Mouse (Mus musculus): ENCODE results near the gene Tnrc6a. TPM values are rescaled to one million over a fixed set of nuclear protein-coding genes. Genes with fewer than 3 reads are reported as not detected.

The Tnrc6a gene
- polyA plus RNA-seq, 1 experiment from 2014 or later = 37.3 TPM

DNA sequence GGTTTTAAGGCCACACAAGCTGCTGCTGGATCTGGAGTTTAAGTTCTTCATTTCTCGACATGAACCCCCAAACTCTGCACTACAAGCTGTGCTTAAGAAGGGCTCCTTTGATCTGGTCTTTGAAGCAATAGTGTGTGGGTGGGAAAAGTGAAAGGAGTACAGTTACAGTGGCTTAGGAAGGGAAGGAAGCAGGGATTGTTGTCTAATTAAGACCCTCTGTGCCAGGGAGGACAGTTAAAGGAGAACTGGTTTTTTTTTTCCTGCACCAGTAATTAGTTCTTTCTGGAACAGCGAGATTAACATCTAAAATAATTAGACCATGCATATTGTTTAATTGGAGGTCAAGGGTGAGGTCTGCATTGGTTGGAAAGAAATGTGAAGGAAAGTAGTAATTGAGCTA is 11.2 kb downstream of the Tnrc6a start:
- H3K27me3 ChIP-seq (replicated peaks; ENCODE audit: control insufficient read depth, insufficient read depth, low read length) = no peaks in the 10 kb centered on the region
- no peak overlapping the region for H3K4me3 ChIP-seq (replicated peaks; ENCODE audit: low read length)
- no peaks in the 10 kb centered on the region for H3K9me3 ChIP-seq (ENCODE audit: control insufficient read depth, low read length)
- no peak overlapping the region for H3K27ac ChIP-seq (ENCODE audit: low read length)
- ATAC-seq = no peak
- H3K4me1 ChIP-seq (replicated peaks; ENCODE audit: control insufficient read depth, insufficient read depth, low read length) = peaks cover 17% of the 10 kb centered on the region
- no peaks in the 10 kb centered on the region for H3K36me3 ChIP-seq (ENCODE audit: control insufficient read depth, insufficient read depth)
- H3K9ac ChIP-seq (replicated peaks; ENCODE audit: low read depth, low read length) = no peak overlapping the region
- no peak overlapping the region for H3K4me2 ChIP-seq (ENCODE audit: low read length)
- 7% methylated on average over 2 of the region's 2 CpGs for WGBS

DNA sequence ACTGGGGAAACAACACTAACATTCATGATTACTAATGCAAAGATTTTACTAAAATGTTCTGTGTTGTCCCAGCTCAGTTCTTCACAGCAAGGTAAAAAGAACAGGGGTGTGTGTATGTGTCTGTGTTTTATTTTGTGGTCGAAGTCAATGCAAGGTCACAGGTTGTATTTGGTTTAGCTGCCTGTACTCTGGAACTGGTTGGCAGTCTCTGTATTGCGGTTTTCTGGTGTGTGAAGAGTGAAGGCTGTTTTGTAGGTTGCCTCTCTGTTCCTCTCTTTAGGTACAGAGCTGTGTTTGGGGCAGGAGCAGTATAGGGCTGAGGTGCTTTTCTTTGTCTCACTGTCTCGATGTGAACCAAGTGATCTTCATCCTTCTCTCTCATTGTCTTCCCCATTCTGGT is 12.0 kb downstream of the Tnrc6a start:
- Histone ChIP-seq H3K9me3 (ENCODE audit: control insufficient read depth, low read length) (no peaks in the 10 kb centered on the region), H3K9ac (replicated peaks; ENCODE audit: low read depth, low read length) (no peak overlapping the region), H3K27me3 (replicated peaks; ENCODE audit: control insufficient read depth, insufficient read depth, low read length) (no peaks in the 10 kb centered on the region), H3K36me3 (ENCODE audit: control insufficient read depth, insufficient read depth) (no peaks in the 10 kb centered on the region), H3K4me2 (ENCODE audit: low read length) (no peak overlapping the region), H3K4me3 (replicated peaks; ENCODE audit: low read length) (no peak overlapping the region), H3K4me1 (replicated peaks; ENCODE audit: control insufficient read depth, insufficient read depth, low read length) (peaks cover 14% of the 10 kb centered on the region), H3K27ac (ENCODE audit: low read length) (no peak overlapping the region)
- ATAC-seq = no peak
- WGBS = 85% methylated on average over 3 of the region's 3 CpGs

- H3K4me1 ChIP-seq (replicated peaks; ENCODE audit: control insufficient read depth, insufficient read depth, low read length) = peaks cover 12% of the 10 kb centered on the region; the same call in 1 of the 2 replicates
- no peaks in the 10 kb centered on the region for H3K9me3 ChIP-seq (ENCODE audit: control insufficient read depth, low read length)
- H3K27me3 ChIP-seq (replicated peaks; ENCODE audit: control insufficient read depth, insufficient read depth, low read length) = no peaks in the 10 kb centered on the region
- H3K4me2 ChIP-seq (ENCODE audit: low read length) = no peak overlapping the region
- no peaks in the 10 kb centered on the region for H3K36me3 ChIP-seq (ENCODE audit: control insufficient read depth, insufficient read depth)
- 84% methylated on average over 4 of the region's 4 CpGs for WGBS
- no peak overlapping the region for H3K27ac ChIP-seq (ENCODE audit: low read length)
- no peak overlapping the region for H3K4me3 ChIP-seq (replicated peaks; ENCODE audit: low read length)
- no peak overlapping the region for H3K9ac ChIP-seq (replicated peaks; ENCODE audit: low read depth, low read length)
- ATAC-seq = no peak
These were observed 14.3 kb downstream of the Tnrc6a start for GRCm38 (mm10) chr7:123138001-123138400.

DNA sequence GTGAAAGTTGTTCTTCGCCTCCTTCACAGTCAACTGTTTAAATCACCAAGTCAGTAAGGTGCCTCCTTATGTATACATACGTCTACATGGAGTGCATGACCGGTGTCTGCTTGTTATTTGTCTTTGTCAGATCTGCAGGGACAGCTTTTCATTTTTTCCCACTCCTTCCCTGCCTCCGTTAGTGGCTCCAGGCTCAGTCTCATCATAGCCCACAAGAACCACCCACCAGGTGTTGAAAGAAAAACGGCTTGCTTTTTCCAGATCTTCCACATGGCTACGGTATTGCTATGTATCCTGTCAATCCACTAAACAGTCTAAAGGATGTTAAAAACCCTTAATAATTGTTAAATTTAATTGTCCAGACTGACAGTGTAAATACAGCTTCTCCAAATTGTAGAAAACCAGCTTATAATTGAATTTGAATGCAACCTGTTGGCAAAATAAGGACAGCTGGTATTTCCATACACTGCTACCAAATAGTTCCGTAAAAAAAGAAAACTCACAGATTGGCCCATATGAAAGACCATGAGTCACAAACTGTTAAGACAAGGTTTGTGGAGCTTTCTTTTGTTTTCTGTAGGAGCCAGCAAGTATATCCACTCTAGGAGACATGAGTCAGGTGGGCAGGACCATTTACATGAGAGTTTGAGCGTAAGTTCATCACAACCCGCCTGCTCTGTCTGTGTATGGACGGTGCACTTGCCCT is 22.6 kb downstream of the Tnrc6a start:
- Histone ChIP-seq H3K9me3 (ENCODE audit: control insufficient read depth, low read length) (no peaks in the 10 kb centered on the region), H3K36me3 (ENCODE audit: control insufficient read depth, insufficient read depth) (peaks cover 2% of the 10 kb centered on the region; the same call in 1 of the 2 replicates), H3K27me3 (replicated peaks; ENCODE audit: control insufficient read depth, insufficient read depth, low read length) (no peaks in the 10 kb centered on the region), H3K4me1 (replicated peaks; ENCODE audit: control insufficient read depth, insufficient read depth, low read length) (no peaks in the 10 kb centered on the region), H3K4me2 (ENCODE audit: low read length) (no peak overlapping the region), H3K4me3 (replicated peaks; ENCODE audit: low read length) (no peak overlapping the region), H3K27ac (ENCODE audit: low read length) (no peak overlapping the region), H3K9ac (replicated peaks; ENCODE audit: low read depth, low read length) (no peak overlapping the region)
- ATAC-seq = no peak
- WGBS = 79% methylated on average over 10 of the region's 10 CpGs

DNA sequence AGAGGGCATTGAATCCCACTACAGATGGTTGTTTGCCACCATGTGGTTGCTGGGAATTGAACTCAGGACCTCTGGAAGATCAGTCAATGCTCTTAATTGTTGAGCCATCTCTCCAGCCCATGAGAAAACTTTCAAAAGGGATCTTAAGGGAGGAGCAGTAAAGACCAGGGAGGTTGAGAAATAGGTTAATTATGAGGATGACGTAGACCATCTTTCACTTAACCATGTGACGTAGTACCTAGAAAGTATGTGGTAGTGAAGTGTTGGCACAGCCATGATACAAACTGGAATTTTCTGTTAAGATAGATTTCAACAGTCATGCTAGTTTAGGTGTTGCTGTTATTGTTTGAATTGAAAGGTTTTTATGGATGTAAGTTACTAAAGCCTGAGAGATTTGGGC is 24.1 kb downstream of the Tnrc6a start:
- Histone ChIP-seq H3K36me3 (ENCODE audit: control insufficient read depth, insufficient read depth) (peaks cover 4% of the 10 kb centered on the region; the same call in 1 of the 2 replicates), H3K4me2 (ENCODE audit: low read length) (no peak overlapping the region), H3K27ac (ENCODE audit: low read length) (no peak overlapping the region), H3K4me3 (replicated peaks; ENCODE audit: low read length) (no peak overlapping the region), H3K9ac (replicated peaks; ENCODE audit: low read depth, low read length) (no peak overlapping the region), H3K4me1 (replicated peaks; ENCODE audit: control insufficient read depth, insufficient read depth, low read length) (no peaks in the 10 kb centered on the region), H3K9me3 (ENCODE audit: control insufficient read depth, low read length) (no peaks in the 10 kb centered on the region), H3K27me3 (replicated peaks; ENCODE audit: control insufficient read depth, insufficient read depth, low read length) (no peaks in the 10 kb centered on the region)
- 99% methylated on average over 2 of the region's 2 CpGs for WGBS
- no peak for ATAC-seq

DNA sequence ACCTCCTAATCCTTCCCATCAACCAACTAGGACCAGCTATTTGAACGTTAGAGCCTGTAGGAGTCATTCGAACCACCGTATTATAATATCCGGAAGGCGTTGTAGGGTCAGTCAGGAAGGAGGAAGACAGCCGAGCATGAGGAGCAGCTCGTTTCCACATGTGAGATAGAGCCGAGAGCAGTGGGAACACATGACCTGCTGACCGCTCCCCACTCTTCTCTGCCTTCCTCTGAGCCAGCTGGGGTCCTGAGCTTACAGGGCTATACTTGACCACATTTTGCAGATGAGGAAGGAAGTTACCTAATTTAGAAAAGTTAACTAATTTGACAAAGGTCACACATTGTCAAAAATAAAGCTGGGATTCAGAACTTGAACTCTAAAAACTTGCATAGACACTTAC is 25.2 kb downstream of the Tnrc6a start:
- H3K9me3 ChIP-seq (ENCODE audit: control insufficient read depth, low read length) = no peaks in the 10 kb centered on the region
- peaks cover 4% of the 10 kb centered on the region; the same call in 1 of the 2 replicates for H3K36me3 ChIP-seq (ENCODE audit: control insufficient read depth, insufficient read depth)
- H3K4me3 ChIP-seq (replicated peaks; ENCODE audit: low read length) = no peak overlapping the region
- 91% methylated on average over 9 of the region's 9 CpGs for WGBS
- H3K4me1 ChIP-seq (replicated peaks; ENCODE audit: control insufficient read depth, insufficient read depth, low read length) = no peaks in the 10 kb centered on the region
- no peaks in the 10 kb centered on the region for H3K27me3 ChIP-seq (replicated peaks; ENCODE audit: control insufficient read depth, insufficient read depth, low read length)
- H3K9ac ChIP-seq (replicated peaks; ENCODE audit: low read depth, low read length) = no peak overlapping the region
- H3K4me2 ChIP-seq (ENCODE audit: low read length) = no peak overlapping the region
- H3K27ac ChIP-seq (ENCODE audit: low read length) = no peak overlapping the region
- ATAC-seq = no peak

DNA sequence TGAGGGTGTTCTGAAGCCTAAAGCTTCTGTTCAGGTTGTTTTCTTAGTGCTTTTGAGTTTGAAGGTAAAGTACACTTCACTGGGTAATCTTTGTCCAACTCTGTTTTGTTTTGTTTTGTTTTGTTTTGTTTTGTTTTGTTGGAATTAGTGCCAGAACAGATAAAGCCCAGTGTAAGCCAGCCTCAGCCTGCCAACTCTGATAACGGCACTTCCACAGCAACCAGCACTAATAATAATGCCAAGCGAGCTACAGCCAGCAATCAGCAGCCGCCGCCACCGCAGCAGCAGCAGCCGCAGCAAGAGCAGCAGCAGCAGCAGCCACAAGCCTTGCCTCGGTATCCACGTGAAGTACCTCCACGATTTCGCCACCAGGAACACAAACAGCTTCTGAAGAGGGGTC is 38.7 kb downstream of the Tnrc6a start:
- ATAC-seq = no peak
- H3K27ac ChIP-seq (ENCODE audit: low read length) = no peak overlapping the region
- H3K4me3 ChIP-seq (replicated peaks; ENCODE audit: low read length) = no peak overlapping the region
- H3K27me3 ChIP-seq (replicated peaks; ENCODE audit: control insufficient read depth, insufficient read depth, low read length) = no peaks in the 10 kb centered on the region
- peaks cover 16% of the 10 kb centered on the region for H3K36me3 ChIP-seq (ENCODE audit: control insufficient read depth, insufficient read depth)
- WGBS = 83% methylated on average over 10 of the region's 10 CpGs
- no peaks in the 10 kb centered on the region for H3K4me1 ChIP-seq (replicated peaks; ENCODE audit: control insufficient read depth, insufficient read depth, low read length)
- no peak overlapping the region for H3K9ac ChIP-seq (replicated peaks; ENCODE audit: low read depth, low read length)
- no peaks in the 10 kb centered on the region for H3K9me3 ChIP-seq (ENCODE audit: control insufficient read depth, low read length)
- no peak overlapping the region for H3K4me2 ChIP-seq (ENCODE audit: low read length)

GRCm38 (mm10) chr7:123167436-123167835 is 43.8 kb downstream of the Tnrc6a start:
- no peaks in the 10 kb centered on the region for H3K27me3 ChIP-seq (replicated peaks; ENCODE audit: control insufficient read depth, insufficient read depth, low read length)
- H3K9ac ChIP-seq (replicated peaks; ENCODE audit: low read depth, low read length) = no peak overlapping the region
- no peaks in the 10 kb centered on the region for H3K4me1 ChIP-seq (replicated peaks; ENCODE audit: control insufficient read depth, insufficient read depth, low read length)
- H3K9me3 ChIP-seq (ENCODE audit: control insufficient read depth, low read length) = no peaks in the 10 kb centered on the region
- 77% methylated on average over 2 of the region's 2 CpGs for WGBS
- H3K4me3 ChIP-seq (replicated peaks; ENCODE audit: low read length) = no peak overlapping the region
- no peak for ATAC-seq
- H3K4me2 ChIP-seq (ENCODE audit: low read length) = no peak overlapping the region
- H3K36me3 ChIP-seq (ENCODE audit: control insufficient read depth, insufficient read depth) = peaks cover 44% of the 10 kb centered on the region
- no peak overlapping the region for H3K27ac ChIP-seq (ENCODE audit: low read length)

DNA sequence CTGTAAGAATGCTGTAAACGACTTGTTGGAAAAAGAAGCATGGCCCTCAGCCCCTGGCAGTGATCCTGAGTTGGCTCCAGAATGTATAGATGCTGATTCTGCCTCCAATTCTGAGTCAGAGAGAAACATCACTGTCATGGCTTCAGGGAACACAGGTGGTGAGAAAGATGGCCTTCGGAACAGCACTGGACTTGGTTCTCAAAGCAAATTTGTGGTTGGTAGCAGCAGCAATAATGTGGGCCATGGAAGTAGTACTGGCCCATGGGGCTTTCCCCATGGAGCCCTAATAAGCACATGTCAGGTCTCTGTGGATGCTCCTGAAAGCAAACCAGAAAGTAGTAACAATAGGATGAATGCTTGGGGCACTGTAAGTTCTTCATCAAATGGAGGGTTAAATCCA is 45.9 kb downstream of the Tnrc6a start:
- Histone ChIP-seq H3K36me3 (ENCODE audit: control insufficient read depth, insufficient read depth) (peaks cover 40% of the 10 kb centered on the region), H3K4me3 (replicated peaks; ENCODE audit: low read length) (no peak overlapping the region), H3K27me3 (replicated peaks; ENCODE audit: control insufficient read depth, insufficient read depth, low read length) (no peaks in the 10 kb centered on the region), H3K4me2 (ENCODE audit: low read length) (no peak overlapping the region), H3K9ac (replicated peaks; ENCODE audit: low read depth, low read length) (no peak overlapping the region), H3K27ac (ENCODE audit: low read length) (no peak overlapping the region), H3K4me1 (replicated peaks; ENCODE audit: control insufficient read depth, insufficient read depth, low read length) (no peaks in the 10 kb centered on the region), H3K9me3 (ENCODE audit: control insufficient read depth, low read length) (no peaks in the 10 kb centered on the region)
- ATAC-seq = no peak
- WGBS = 76% methylated on average over 2 of the region's 2 CpGs

GRCm38 (mm10) chr7:123172101-123172500 is 48.4 kb downstream of the Tnrc6a start:
- Histone ChIP-seq H3K9me3 (ENCODE audit: control insufficient read depth, low read length) (no peaks in the 10 kb centered on the region), H3K36me3 (ENCODE audit: control insufficient read depth, insufficient read depth) (peaks cover 47% of the 10 kb centered on the region), H3K27me3 (replicated peaks; ENCODE audit: control insufficient read depth, insufficient read depth, low read length) (no peaks in the 10 kb centered on the region), H3K4me1 (replicated peaks; ENCODE audit: control insufficient read depth, insufficient read depth, low read length) (no peaks in the 10 kb centered on the region), H3K4me2 (ENCODE audit: low read length) (no peak overlapping the region), H3K4me3 (replicated peaks; ENCODE audit: low read length) (no peak overlapping the region), H3K9ac (replicated peaks; ENCODE audit: low read depth, low read length) (no peak overlapping the region), H3K27ac (ENCODE audit: low read length) (no peak overlapping the region)
- WGBS = 88% methylated on average over 5 of the region's 5 CpGs
- ATAC-seq = no peak

Data from forebrain, embryonic 16.5 days (tissue).